Mouse (Mus musculus): Measurements from ENCODE around the gene Tsen2. TPM values are rescaled to one million over a fixed set of nuclear protein-coding genes. Genes with fewer than 3 reads are reported as not detected.

Tsen2 gene
- polyA plus RNA-seq, 1 experiment from 2014 or later: 9.4 TPM

GRCm38 (mm10) chr6:115517904-115518303 lies 26.6 kb upstream of the Tsen2 start:
- Histone ChIP-seq H3K4me2 (no peak overlapping the region), H3K27ac (replicated peaks) (no peak overlapping the region), H3K9me3 (replicated peaks) (no peaks in the 10 kb centered on the region), H3K4me3 (replicated peaks) (no peak overlapping the region), H3K4me1 (replicated peaks) (peaks cover 29% of the 10 kb centered on the region), H3K27me3 (no peaks in the 10 kb centered on the region), H3K9ac (no peak overlapping the region), H3K36me3 (replicated peaks) (no peaks in the 10 kb centered on the region)
- ATAC-seq (ENCODE audit: insufficient read depth): no peak
- WGBS (ENCODE audit: insufficient replicate concordance): 36% methylated on average over 4 of the region's 4 CpGs

DNA sequence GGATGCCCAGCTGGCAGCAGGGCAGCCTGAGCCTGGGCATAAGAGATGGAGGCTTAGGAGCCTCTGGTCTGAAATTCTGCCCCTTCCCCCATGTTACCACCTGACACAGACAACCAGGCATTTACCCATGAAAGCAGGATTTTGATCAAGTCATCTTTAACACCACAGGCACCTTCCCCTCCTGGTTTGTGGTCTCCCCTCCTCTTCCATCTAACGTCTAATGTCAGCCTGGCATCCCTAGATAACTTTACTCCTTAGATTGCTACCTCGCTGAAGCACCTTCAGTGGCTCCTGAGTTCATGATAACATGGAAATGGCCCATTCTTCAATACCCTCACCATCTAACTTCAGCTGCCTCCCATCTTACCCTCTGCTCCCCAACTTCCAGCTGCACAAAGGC lies 26.1 kb upstream of the Tsen2 start:
- Histone ChIP-seq H3K27me3 (no peaks in the 10 kb centered on the region), H3K4me1 (replicated peaks) (peaks cover 32% of the 10 kb centered on the region), H3K27ac (replicated peaks) (no peak overlapping the region), H3K4me2 (peak overlapping the region; percentile 46; the same call in 1 of the 2 replicates), H3K4me3 (replicated peaks) (no peak overlapping the region), H3K9me3 (replicated peaks) (no peaks in the 10 kb centered on the region), H3K9ac (no peak overlapping the region), H3K36me3 (replicated peaks) (no peaks in the 10 kb centered on the region)
- WGBS (ENCODE audit: insufficient replicate concordance): 7% methylated on average over 2 of the region's 2 CpGs
- no peak for ATAC-seq (ENCODE audit: insufficient read depth)

- H3K9me3 ChIP-seq (replicated peaks): no peaks in the 10 kb centered on the region
- H3K27me3 ChIP-seq: no peaks in the 10 kb centered on the region
- H3K4me3 ChIP-seq (replicated peaks): peak overlapping the region; percentile 0; the same call in 1 of the 2 replicates
- H3K9ac ChIP-seq: no peak overlapping the region
- peaks cover 39% of the 10 kb centered on the region for H3K4me1 ChIP-seq (replicated peaks)
- ATAC-seq (ENCODE audit: insufficient read depth): peak; percentile 49; the same call in 1 of the 2 replicates
- no peak overlapping the region; the same call in 1 of the 2 replicates for H3K27ac ChIP-seq (replicated peaks)
- no peaks in the 10 kb centered on the region for H3K36me3 ChIP-seq (replicated peaks)
- 13% methylated on average over 12 of the region's 12 CpGs for WGBS (ENCODE audit: insufficient replicate concordance)
- peak overlapping the region; percentile 46 for H3K4me2 ChIP-seq
Observed at GRCm38 (mm10) chr6:115519275-115519699, 25.2 kb upstream of the Tsen2 start.

GRCm38 (mm10) chr6:115521923-115522322 lies 22.5 kb upstream of the Tsen2 start:
- H3K27ac ChIP-seq (replicated peaks): no peak overlapping the region
- H3K9me3 ChIP-seq (replicated peaks): no peaks in the 10 kb centered on the region
- no peaks in the 10 kb centered on the region for H3K36me3 ChIP-seq (replicated peaks)
- ATAC-seq (ENCODE audit: insufficient read depth): no peak
- H3K4me1 ChIP-seq (replicated peaks): peaks cover 39% of the 10 kb centered on the region
- no peak overlapping the region for H3K4me3 ChIP-seq (replicated peaks)
- WGBS (ENCODE audit: insufficient replicate concordance): 22% methylated on average over 1 of the region's 1 CpGs
- no peaks in the 10 kb centered on the region for H3K27me3 ChIP-seq
- H3K4me2 ChIP-seq: no peak overlapping the region
- H3K9ac ChIP-seq: no peak overlapping the region

DNA sequence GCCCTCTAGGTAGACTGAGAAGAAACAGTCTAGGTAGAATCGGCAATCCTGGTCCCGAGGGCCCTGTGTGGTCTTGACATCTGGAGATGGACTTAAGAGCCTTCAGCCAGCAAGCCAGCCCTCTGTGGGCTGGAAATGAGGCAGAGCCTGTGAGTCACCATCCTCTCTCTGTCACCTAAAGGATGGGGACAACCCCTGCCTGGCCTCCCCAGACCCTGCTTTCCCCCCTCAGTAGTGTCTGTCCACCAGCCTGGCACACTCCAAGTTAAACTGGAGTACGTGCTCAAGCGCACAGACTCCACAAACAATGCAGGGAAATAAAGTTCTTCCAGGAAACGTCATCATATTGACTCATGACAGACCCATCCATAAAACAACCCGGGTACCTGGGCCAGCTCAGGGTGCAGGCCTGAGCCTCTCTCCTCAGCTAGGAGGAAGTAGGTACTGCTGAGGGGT lies 21.7 kb upstream of the Tsen2 start:
- no peaks in the 10 kb centered on the region for H3K9me3 ChIP-seq (replicated peaks)
- WGBS (ENCODE audit: insufficient replicate concordance): 54% methylated on average over 6 of the region's 6 CpGs
- H3K4me2 ChIP-seq: no peak overlapping the region
- no peaks in the 10 kb centered on the region for H3K27me3 ChIP-seq
- no peak for ATAC-seq (ENCODE audit: insufficient read depth)
- no peaks in the 10 kb centered on the region for H3K36me3 ChIP-seq (replicated peaks)
- H3K9ac ChIP-seq: no peak overlapping the region
- H3K4me3 ChIP-seq (replicated peaks): no peak overlapping the region
- peaks cover 39% of the 10 kb centered on the region for H3K4me1 ChIP-seq (replicated peaks)
- no peak overlapping the region for H3K27ac ChIP-seq (replicated peaks)

DNA sequence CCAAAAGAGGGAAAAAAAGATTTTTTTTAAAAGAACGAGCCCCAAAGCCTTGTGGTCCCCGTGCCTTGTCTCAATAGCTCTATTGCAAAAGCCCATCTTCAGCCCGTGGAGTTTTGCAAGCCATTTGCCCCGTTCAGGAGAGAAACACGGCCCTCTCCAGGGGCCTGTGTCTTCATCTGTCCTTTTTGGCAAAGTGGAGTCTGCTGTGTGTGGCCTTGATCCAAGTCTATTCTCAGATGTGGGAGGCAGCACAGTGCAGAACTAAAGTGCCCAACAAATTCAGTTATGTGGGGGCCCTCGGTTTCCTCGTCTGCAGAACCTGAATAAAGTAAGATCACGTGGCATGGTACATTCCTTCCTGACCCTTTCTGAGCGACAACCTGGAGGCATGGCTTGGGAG lies 21.3 kb upstream of the Tsen2 start:
- no peak overlapping the region for H3K4me3 ChIP-seq (replicated peaks)
- H3K4me2 ChIP-seq: no peak overlapping the region
- WGBS (ENCODE audit: insufficient replicate concordance): 46% methylated on average over 9 of the region's 9 CpGs
- no peak overlapping the region for H3K27ac ChIP-seq (replicated peaks)
- ATAC-seq (ENCODE audit: insufficient read depth): no peak
- no peak overlapping the region for H3K9ac ChIP-seq
- no peaks in the 10 kb centered on the region for H3K9me3 ChIP-seq (replicated peaks)
- no peaks in the 10 kb centered on the region for H3K36me3 ChIP-seq (replicated peaks)
- peaks cover 37% of the 10 kb centered on the region for H3K4me1 ChIP-seq (replicated peaks)
- no peaks in the 10 kb centered on the region for H3K27me3 ChIP-seq

DNA sequence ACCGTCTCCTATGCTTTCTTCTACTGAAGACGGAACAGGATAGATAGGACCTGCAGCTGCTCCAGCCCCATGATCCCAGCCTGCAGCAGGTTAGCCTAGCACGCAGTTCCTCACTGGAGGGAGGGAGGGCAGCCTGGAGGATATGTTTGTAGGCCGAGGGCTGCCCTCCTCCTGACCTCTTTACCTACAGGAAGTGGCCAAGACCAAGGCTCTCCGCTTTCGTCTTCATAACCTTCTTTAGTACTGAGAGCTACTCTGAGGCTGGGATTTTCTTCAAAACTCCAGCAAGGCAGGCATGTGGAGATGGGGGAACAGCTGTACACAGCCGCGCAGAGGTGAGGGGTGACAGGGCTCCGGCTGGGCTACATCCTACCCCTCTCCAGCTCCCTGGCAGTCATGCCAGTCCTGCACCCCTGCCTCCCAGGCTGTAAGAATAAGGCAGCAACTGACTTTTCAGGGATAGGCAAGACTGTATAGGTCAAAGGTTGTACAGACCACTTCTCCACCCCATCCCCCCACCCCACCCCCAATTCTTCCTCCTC lies 19.9 kb upstream of the Tsen2 start:
- H3K27me3 ChIP-seq: no peaks in the 10 kb centered on the region
- no peak overlapping the region for H3K9ac ChIP-seq
- ATAC-seq (ENCODE audit: insufficient read depth): no peak
- H3K36me3 ChIP-seq (replicated peaks): no peaks in the 10 kb centered on the region
- no peak overlapping the region for H3K4me2 ChIP-seq
- peaks cover 24% of the 10 kb centered on the region for H3K4me1 ChIP-seq (replicated peaks)
- H3K9me3 ChIP-seq (replicated peaks): no peaks in the 10 kb centered on the region
- WGBS (ENCODE audit: insufficient replicate concordance): 63% methylated on average over 9 of the region's 9 CpGs
- no peak overlapping the region for H3K27ac ChIP-seq (replicated peaks)
- H3K4me3 ChIP-seq (replicated peaks): no peak overlapping the region

DNA sequence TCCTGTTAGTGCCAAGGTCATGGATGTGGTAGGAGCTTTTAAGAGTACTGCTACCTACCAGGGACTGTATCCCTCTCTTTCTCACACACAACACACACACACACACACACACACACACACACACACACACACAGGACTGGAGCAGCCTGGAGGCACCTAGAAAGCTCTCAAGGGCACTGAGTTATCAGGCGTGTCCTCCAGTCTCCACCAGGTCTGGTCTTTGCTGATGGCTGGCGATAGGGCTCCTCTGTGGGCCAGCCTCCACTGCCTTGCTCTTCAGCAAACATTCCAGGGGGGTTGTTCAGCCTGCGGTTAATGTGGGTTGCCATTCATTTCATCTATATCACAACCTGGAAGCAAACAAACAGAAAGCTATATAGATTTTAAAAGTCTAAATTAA lies 17.0 kb upstream of the Tsen2 start:
- H3K9ac ChIP-seq: no peak overlapping the region
- H3K27ac ChIP-seq (replicated peaks): no peak overlapping the region
- peaks cover 17% of the 10 kb centered on the region for H3K4me1 ChIP-seq (replicated peaks)
- no peaks in the 10 kb centered on the region for H3K9me3 ChIP-seq (replicated peaks)
- no peaks in the 10 kb centered on the region for H3K27me3 ChIP-seq
- no peak overlapping the region for H3K4me3 ChIP-seq (replicated peaks)
- no peak overlapping the region for H3K4me2 ChIP-seq
- WGBS (ENCODE audit: insufficient replicate concordance): 21% methylated on average over 3 of the region's 3 CpGs
- no peaks in the 10 kb centered on the region for H3K36me3 ChIP-seq (replicated peaks)
- ATAC-seq (ENCODE audit: insufficient read depth): peak; percentile 78

DNA sequence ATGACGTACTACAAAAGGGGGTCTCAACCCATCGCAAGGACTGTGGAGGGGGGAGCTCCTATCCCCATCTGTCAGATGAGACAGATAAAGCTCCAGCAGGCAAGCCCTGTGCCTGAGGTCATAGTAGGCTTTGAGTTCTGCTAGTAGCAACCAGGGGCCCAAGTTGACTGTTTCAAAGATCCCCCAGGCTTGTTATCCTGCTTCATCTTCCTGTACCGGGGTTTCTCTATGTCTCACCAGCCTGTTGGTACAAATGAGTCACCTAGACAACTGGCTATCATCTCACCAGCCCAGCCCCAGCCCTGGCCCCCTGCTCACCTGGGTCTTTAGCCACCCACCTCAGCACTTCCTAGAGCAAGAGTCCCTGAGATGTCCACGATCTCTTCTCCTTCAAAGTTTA lies 16.1 kb upstream of the Tsen2 start:
- no peak overlapping the region for H3K9ac ChIP-seq
- no peaks in the 10 kb centered on the region for H3K36me3 ChIP-seq (replicated peaks)
- H3K27me3 ChIP-seq: no peaks in the 10 kb centered on the region
- no peak overlapping the region for H3K4me2 ChIP-seq
- ATAC-seq (ENCODE audit: insufficient read depth): no peak
- H3K4me1 ChIP-seq (replicated peaks): peaks cover 10% of the 10 kb centered on the region
- 55% methylated on average over 4 of the region's 4 CpGs for WGBS (ENCODE audit: insufficient replicate concordance)
- no peak overlapping the region for H3K27ac ChIP-seq (replicated peaks)
- H3K9me3 ChIP-seq (replicated peaks): no peaks in the 10 kb centered on the region
- no peak overlapping the region for H3K4me3 ChIP-seq (replicated peaks)

DNA sequence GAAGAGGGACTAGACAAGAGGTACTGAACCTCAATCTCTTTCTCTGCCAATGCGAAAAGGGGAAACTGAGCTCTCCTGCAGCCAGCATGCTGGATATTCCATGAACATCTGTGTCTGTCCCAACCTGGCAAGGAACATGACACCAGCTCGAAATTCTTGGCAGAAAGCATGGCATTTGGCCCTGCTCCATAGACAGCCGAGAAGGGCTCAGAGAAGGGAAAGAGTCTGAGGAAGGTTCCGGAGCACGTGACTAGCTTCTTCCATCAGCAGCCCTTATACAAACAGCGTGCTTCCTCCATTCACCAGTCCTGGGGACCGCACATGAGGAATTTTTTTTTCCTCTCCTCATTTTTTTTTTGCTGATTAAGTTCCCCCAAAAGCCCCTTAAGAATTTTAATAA lies 9.8 kb upstream of the Tsen2 start:
- H3K27ac ChIP-seq (replicated peaks): no peak overlapping the region
- H3K27me3 ChIP-seq: no peaks in the 10 kb centered on the region
- H3K4me2 ChIP-seq: no peak overlapping the region
- peaks cover 9% of the 10 kb centered on the region for H3K4me1 ChIP-seq (replicated peaks)
- ATAC-seq (ENCODE audit: insufficient read depth): no peak
- no peaks in the 10 kb centered on the region for H3K9me3 ChIP-seq (replicated peaks)
- 69% methylated on average over 7 of the region's 7 CpGs for WGBS (ENCODE audit: insufficient replicate concordance)
- H3K36me3 ChIP-seq (replicated peaks): no peaks in the 10 kb centered on the region
- H3K4me3 ChIP-seq (replicated peaks): no peak overlapping the region
- H3K9ac ChIP-seq: no peak overlapping the region

DNA sequence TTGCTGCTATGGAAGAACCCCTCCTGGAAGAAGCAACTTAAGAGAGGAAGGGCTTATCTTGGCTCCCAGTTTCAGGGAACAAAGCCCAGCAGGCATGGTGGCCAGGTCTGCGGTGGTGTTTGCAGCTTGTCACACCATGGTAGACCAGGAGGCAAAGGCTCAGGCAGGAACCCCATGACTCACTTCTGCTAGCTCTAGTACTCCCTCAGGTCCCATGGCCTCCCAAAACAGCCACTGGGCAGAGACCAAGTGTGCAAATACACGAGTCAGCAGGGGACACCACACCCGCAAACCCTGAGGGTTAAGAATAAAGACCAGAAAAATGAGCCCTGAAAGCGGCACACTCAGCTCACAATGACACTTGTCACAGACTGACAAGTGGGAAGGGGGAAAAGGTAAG lies 8.3 kb upstream of the Tsen2 start:
- H3K4me3 ChIP-seq (replicated peaks): no peak overlapping the region
- no peaks in the 10 kb centered on the region for H3K9me3 ChIP-seq (replicated peaks)
- no peak overlapping the region for H3K4me2 ChIP-seq
- 57% methylated on average over 4 of the region's 4 CpGs for WGBS (ENCODE audit: insufficient replicate concordance)
- no peak overlapping the region for H3K9ac ChIP-seq
- no peaks in the 10 kb centered on the region for H3K36me3 ChIP-seq (replicated peaks)
- ATAC-seq (ENCODE audit: insufficient read depth): no peak
- H3K27me3 ChIP-seq: no peaks in the 10 kb centered on the region
- H3K4me1 ChIP-seq (replicated peaks): peaks cover 9% of the 10 kb centered on the region
- no peak overlapping the region for H3K27ac ChIP-seq (replicated peaks)
